Mouse (Mus musculus) liver, embryonic 14.5 days (tissue): ENCODE data around the gene Oosp1.

ENCODE experiments used
- CTCF ChIP-seq: IDR thresholded peaks from 2 replicates; pipeline ENCODE4 v1.5.1; 2016; ENCODE audit warnings: antibody characterized with exemption, low read depth, control low read depth
- EP300 ChIP-seq: IDR thresholded peaks from 2 replicates; pipeline ENCODE4 v1.6.1; 2016; ENCODE audit warnings: antibody characterized with exemption, low read depth

DNA sequence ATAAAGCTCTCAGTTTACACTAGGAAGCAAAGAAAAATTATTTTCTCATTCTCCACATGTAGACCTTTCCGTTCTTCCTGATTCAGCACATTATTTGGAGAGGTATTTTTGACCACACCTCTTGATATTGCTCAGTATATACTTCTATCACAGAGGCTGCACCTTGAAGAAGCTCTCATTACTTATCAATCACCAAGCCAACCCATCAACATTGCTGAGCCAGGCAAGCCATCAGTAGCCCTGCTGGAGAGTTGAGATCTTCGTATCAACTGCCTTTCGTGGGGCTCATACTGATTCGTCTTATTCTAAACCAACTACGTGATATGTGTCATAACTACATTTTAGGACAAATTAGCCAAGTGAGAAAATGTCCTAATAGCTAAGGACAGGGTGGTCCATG, 36.4 kb upstream of the Oosp1 start:
- no peak for TF ChIP-seq CTCF
- TF ChIP-seq EP300 = peak; percentile 92
